Mouse (Mus musculus) MEL (cell line): ENCODE data around the gene Igsf23.
"Not testable (repeated sequence)": the region's sequence is repeated elsewhere in the genome, so short reads cannot be mapped to it uniquely, and the experiment has no call there.

Source experiments
- CTCF ChIP-seq, 3 experiments: IDR thresholded peaks in 2 of 3; conservative IDR thresholded peaks in 1 of 3; 2 replicates each; pipeline ENCODE4 v1.5.1; 2011 to 2012; ENCODE audit warnings: low read length in 3 of 3, low read depth in 2 of 3, mild to moderate bottlenecking in 2 of 3, improper control_type of control experiment in 1 of 3, inconsistent platforms in 1 of 3, mixed read lengths in 1 of 3, moderate library complexity in 1 of 3; ENCODE audit not compliant: control insufficient read depth in 1 of 3, insufficient read depth in 1 of 3, poor library complexity in 1 of 3, severe bottlenecking in 1 of 3
- MAX ChIP-seq: IDR thresholded peaks from 2 replicates; pipeline ENCODE4 v1.6.1; 2011; ENCODE audit warnings: low read length, improper control_type of control experiment
- POLR2A ChIP-seq, 2 experiments: IDR thresholded peaks; 2 replicates each; pipeline ENCODE4 v1.6.1; 2011 to 2012; ENCODE audit warnings: low read length in 2 of 2, mild to moderate bottlenecking in 2 of 2, control low read depth in 1 of 2, improper control_type of control experiment in 1 of 2, low read depth in 1 of 2, moderate library complexity in 1 of 2; ENCODE audit not compliant: control insufficient read depth in 1 of 2, insufficient read depth in 1 of 2, poor library complexity in 1 of 2

DNA sequence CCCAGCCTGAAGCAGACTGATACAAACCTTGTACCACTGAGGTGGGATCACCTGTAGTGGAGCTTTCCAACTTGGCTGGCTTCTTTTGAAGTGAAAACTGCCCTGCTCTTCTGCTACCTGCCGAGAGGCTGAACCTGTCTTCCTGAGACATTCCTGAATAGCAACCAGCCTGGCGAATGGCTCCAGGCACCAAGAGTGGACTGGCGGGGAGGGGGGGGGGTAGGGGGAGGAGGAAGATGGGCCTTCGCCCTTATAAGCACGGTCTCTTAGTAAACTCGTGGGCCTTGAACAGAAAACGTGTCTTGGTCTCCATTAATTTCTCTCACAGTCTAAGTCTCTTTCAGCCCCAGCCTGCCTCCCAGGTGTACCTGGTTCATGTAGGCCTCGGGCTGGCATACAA lies 40.6 kb upstream of the Igsf23 start, which contains the start of gene Nlrp9b:
- not testable (repeated sequence) for TF ChIP-seq MAX; POLR2A (IDR thresholded peaks at IDR 0.05; ENCODE audit: control insufficient read depth in 1 of 2, insufficient read depth in 1 of 2, low read depth in 1 of 2, low read length in 2 of 2, poor library complexity in 1 of 2); CTCF (IDR thresholded peaks at IDR 0.05 in 2 of 3, conservative IDR thresholded peaks at IDR 0.05 in 1 of 3; ENCODE audit: control insufficient read depth in 1 of 3, insufficient read depth in 1 of 3, low read depth in 2 of 3, low read length in 3 of 3, poor library complexity in 1 of 3, severe bottlenecking in 1 of 3)
